23 mouse cellular contexts compared by ENCODE assay signal in genomic region chr9:44115599-44115998, GRCm38 (mm10). TPM values are rescaled to one million over a fixed set of nuclear protein-coding genes. Genes with fewer than 3 reads are reported as not detected.
"Had no signal": no experiment of that assay in that cellular context is flagged by ENCODE, and none has a peak within 500 bp of the region (broad histone marks: within the 10 kb centered on the region; RNA-seq: fewer than 3 reads in every experiment).

No protein-coding gene starts in this region.

- H3K27ac ChIP-seq: limb, embryonic 10.5 days; limb, embryonic 13.5 days; liver, embryonic 14.5 days; macrophage; midbrain, embryonic 12.5 days; stomach, postnatal 0 days had no signal

- DNase-seq: kidney, adult 18-20 months; kidney, adult 9 months; kidney, postnatal 14 days; kidney, postnatal 4 days; liver; liver, postnatal 0 days; lung, embryonic 14.5 days; thymus, postnatal 14 days had no signal

- H3K36me3 ChIP-seq: midbrain, embryonic 12.5 days had no signal

- H3K4me3 ChIP-seq: limb, embryonic 10.5 days; limb, embryonic 13.5 days; midbrain, embryonic 12.5 days; myocyte had no signal

- H3K9me3 ChIP-seq: limb, embryonic 10.5 days; limb, embryonic 13.5 days; midbrain, embryonic 12.5 days had no signal

- H3K27me3 ChIP-seq: limb, embryonic 13.5 days; midbrain, embryonic 12.5 days had no signal

- ATAC-seq: intestine, embryonic 16.5 days; liver, postnatal 0 days; lung, postnatal 0 days; midbrain, embryonic 16.5 days had no signal

- H3K9ac ChIP-seq: limb, embryonic 13.5 days; liver, embryonic 14.5 days; liver, postnatal 0 days; lung, embryonic 14.5 days; midbrain, embryonic 12.5 days had no signal

- H3K4me2 ChIP-seq: limb, embryonic 13.5 days; lung, embryonic 14.5 days; midbrain, embryonic 12.5 days had no signal

RNA-seq across cellular contexts. Expression of gene Gm49380, which starts 2.3 kb away (rescaled TPM):
- total RNA-seq: megakaryocyte, adult 5-6 weeks; monocyte, adult 5-6 weeks had no signal
- polyA plus RNA-seq: liver, postnatal 0 days; small intestine, adult 2 months; spleen, adult 2 months; stomach, postnatal 0 days had no signal

RNA-seq across cellular contexts. Expression of gene C1qtnf5, which starts 8.6 kb away (rescaled TPM):
- total RNA-seq: monocyte, adult 5-6 weeks had no signal
- polyA plus RNA-seq: limb, embryonic 10.5 days; macrophage had no signal

RNA-seq across cellular contexts. Expression of gene Mfrp, which starts 14.1 kb away (rescaled TPM):
- total RNA-seq: megakaryocyte, adult 5-6 weeks; monocyte, adult 5-6 weeks had no signal
- polyA plus RNA-seq: liver, embryonic 14.5 days; liver, postnatal 0 days; macrophage; midbrain, embryonic 12.5 days; neural tube, embryonic 14.5 days; stomach, postnatal 0 days had no signal

RNA-seq across cellular contexts. Expression of gene Mcam, which starts 18.7 kb away (rescaled TPM):
- polyA plus RNA-seq: macrophage had no signal
